22 mouse cellular contexts compared by ENCODE assay signal in the genomic region with DNA sequence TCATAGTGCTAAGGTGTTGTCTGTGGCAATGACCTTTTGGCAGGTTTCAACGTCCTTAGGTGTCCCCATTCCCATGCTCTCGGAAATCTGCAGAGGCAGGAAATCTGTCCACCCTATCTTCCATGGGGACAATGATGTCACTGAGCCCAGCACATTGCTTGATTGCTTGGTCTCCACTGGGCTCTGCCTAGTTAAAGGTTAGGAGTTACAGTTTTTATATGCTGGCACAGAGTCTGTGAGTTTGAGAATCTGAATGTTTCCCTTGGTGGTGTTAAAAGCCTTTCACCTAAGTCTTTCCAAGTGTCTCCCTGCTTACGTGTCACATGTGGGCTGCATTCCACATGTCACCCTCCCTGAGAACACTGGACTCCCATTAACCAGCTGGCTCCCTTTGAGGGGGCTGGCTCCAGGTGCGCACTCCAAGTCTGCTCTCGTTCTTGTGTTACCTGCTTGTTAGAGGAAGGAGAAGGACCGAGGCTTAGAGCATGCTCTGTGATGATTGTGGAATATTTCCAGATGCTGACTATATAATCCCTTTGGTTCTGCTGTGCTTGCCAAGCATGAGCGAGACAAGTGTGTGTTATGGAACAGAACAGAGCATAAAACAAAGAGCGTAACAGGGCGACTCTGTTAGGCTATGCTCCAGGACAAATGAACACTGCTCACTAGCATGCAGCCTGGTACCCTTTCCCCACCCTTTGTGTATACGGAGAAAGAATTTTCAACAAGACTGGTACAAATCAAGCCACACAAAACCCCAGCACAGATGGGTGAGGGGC.
DNase-seq lines count a peak whose midpoint lies in the region; ATAC-seq and TF ChIP-seq lines count a peak whose summit lies in the region.
"Had no signal": no experiment of that assay in that cellular context is flagged by ENCODE, and none has a peak within 500 bp of the region (broad histone marks: within the 10 kb centered on the region; RNA-seq: fewer than 3 reads in every experiment).

No protein-coding gene starts in this region.

- H3K27me3 ChIP-seq in hindbrain, embryonic 14.5 days (ENCODE audit: control insufficient read depth, insufficient read depth, low read length) = no peaks in the 10 kb centered on the region
- no peaks in the 10 kb centered on the region for H3K27me3 ChIP-seq in hindbrain, embryonic 13.5 days
- H3K27me3 ChIP-seq in limb, embryonic 13.5 days = no peaks in the 10 kb centered on the region
- no peaks in the 10 kb centered on the region for H3K27me3 ChIP-seq in limb, embryonic 10.5 days (ENCODE audit: low read depth, poor library complexity, severe bottlenecking)
- H3K27me3 ChIP-seq in embryonic facial prominence, embryonic 15.5 days = peaks cover 3% of the 10 kb centered on the region; the same call in 1 of the 2 replicates
- H3K27me3 ChIP-seq: forebrain, embryonic 15.5 days; heart, embryonic 13.5 days; neural tube, embryonic 12.5 days had no signal

- H3K4me3 ChIP-seq in hindbrain, embryonic 14.5 days (replicated peaks; ENCODE audit: low read length) = no peak overlapping the region
- H3K4me3 ChIP-seq in hindbrain, embryonic 13.5 days = no peak overlapping the region
- H3K4me3 ChIP-seq in limb, embryonic 13.5 days = no peak overlapping the region
- no peak overlapping the region for H3K4me3 ChIP-seq in limb, embryonic 10.5 days
- no peak overlapping the region for H3K4me3 ChIP-seq in embryonic facial prominence, embryonic 15.5 days (replicated peaks)
- H3K4me3 ChIP-seq: forebrain, embryonic 15.5 days; heart, embryonic 13.5 days; left cerebral cortex, adult 2 months; neural tube, embryonic 12.5 days had no signal

- H3K4me1 ChIP-seq in hindbrain, embryonic 14.5 days (replicated peaks; ENCODE audit: control insufficient read depth, insufficient read depth, low read length) = no peaks in the 10 kb centered on the region
- peaks cover 3% of the 10 kb centered on the region; the same call in 1 of the 2 replicates for H3K4me1 ChIP-seq in hindbrain, embryonic 13.5 days (replicated peaks)
- peaks cover 20% of the 10 kb centered on the region for H3K4me1 ChIP-seq in limb, embryonic 13.5 days
- H3K4me1 ChIP-seq in limb, embryonic 10.5 days = no peaks in the 10 kb centered on the region
- H3K4me1 ChIP-seq in embryonic facial prominence, embryonic 15.5 days = peaks cover 11% of the 10 kb centered on the region
- H3K4me1 ChIP-seq: heart, embryonic 13.5 days; neural tube, embryonic 12.5 days had no signal

- no peak overlapping the region for H3K27ac ChIP-seq in hindbrain, embryonic 14.5 days
- H3K27ac ChIP-seq in hindbrain, embryonic 13.5 days = no peak overlapping the region
- no peak overlapping the region; the same call in 1 of the 2 replicates for H3K27ac ChIP-seq in limb, embryonic 13.5 days
- H3K27ac ChIP-seq in limb, embryonic 10.5 days = no peak overlapping the region
- H3K27ac ChIP-seq in embryonic facial prominence, embryonic 15.5 days (replicated peaks) = 0 out of 2 replicates have a peak overlapping the region, but pooled peaks have one; percentile 8
- H3K27ac ChIP-seq: forebrain, embryonic 15.5 days; heart, embryonic 13.5 days; left cerebral cortex, adult 2 months; neural tube, embryonic 12.5 days had no signal

- no peak for TF ChIP-seq POLR2A in brain, embryonic 14.5 days (IDR thresholded peaks at IDR 0.05; ENCODE audit: borderline replicate concordance, extremely low read depth, insufficient read depth, insufficient read length, poor library complexity, severe bottlenecking)

- H3K4me2 ChIP-seq in hindbrain, embryonic 14.5 days (replicated peaks) = no peak overlapping the region
- no peak overlapping the region for H3K4me2 ChIP-seq in hindbrain, embryonic 13.5 days
- H3K4me2 ChIP-seq in limb, embryonic 13.5 days (replicated peaks) = 0 out of 2 replicates have a peak overlapping the region, but pooled peaks have one; percentile 19
- no peak overlapping the region for H3K4me2 ChIP-seq in embryonic facial prominence, embryonic 15.5 days (replicated peaks)
- H3K4me2 ChIP-seq: forebrain, embryonic 15.5 days; heart, embryonic 13.5 days; neural tube, embryonic 12.5 days had no signal

- 79% methylated on average over 10 of the region's 10 CpGs for WGBS in hindbrain, embryonic 14.5 days
- WGBS in hindbrain, embryonic 13.5 days = 85% methylated on average over 10 of the region's 10 CpGs
- 44% methylated on average over 10 of the region's 10 CpGs for WGBS in limb, embryonic 13.5 days
- 91% methylated on average over 10 of the region's 10 CpGs for WGBS in limb, embryonic 10.5 days
- 49% methylated on average over 10 of the region's 10 CpGs for WGBS in embryonic facial prominence, embryonic 15.5 days

- no peaks in the 10 kb centered on the region for H3K9me3 ChIP-seq in hindbrain, embryonic 14.5 days (ENCODE audit: control insufficient read depth, low read length)
- no peaks in the 10 kb centered on the region for H3K9me3 ChIP-seq in hindbrain, embryonic 13.5 days
- H3K9me3 ChIP-seq in limb, embryonic 13.5 days = no peaks in the 10 kb centered on the region
- no peaks in the 10 kb centered on the region for H3K9me3 ChIP-seq in limb, embryonic 10.5 days (replicated peaks)
- no peaks in the 10 kb centered on the region for H3K9me3 ChIP-seq in embryonic facial prominence, embryonic 15.5 days (replicated peaks)
- H3K9me3 ChIP-seq: forebrain, embryonic 15.5 days; heart, embryonic 13.5 days; neural tube, embryonic 12.5 days had no signal

- no peak for ATAC-seq in hindbrain, embryonic 14.5 days (ENCODE audit: low FRiP score)
- no peak for ATAC-seq in hindbrain, embryonic 13.5 days (ENCODE audit: low FRiP score)
- peak; percentile 80 for ATAC-seq in limb, embryonic 13.5 days (ENCODE audit: low FRiP score, low read depth)
- 0 out of 2 replicates have a peak, but pooled peaks have one; percentile 60 for ATAC-seq in embryonic facial prominence, embryonic 15.5 days (ENCODE audit: insufficient number of reproducible peaks, low FRiP score, low TSS enrichment, low read depth)
- ATAC-seq: forebrain, embryonic 15.5 days; hindbrain, embryonic 16.5 days; intestine, postnatal 0 days; liver, postnatal 0 days had no signal

- DNase-seq in hindbrain, embryonic 14.5 days (ENCODE audit: low spot score) = peak; percentile 26
- DNase-seq in limb, embryonic 10.5 days (ENCODE audit: low spot score) = no peak
- DNase-seq in brain, embryonic 14.5 days (ENCODE audit: low read depth) = peak; percentile 20
- no peak for DNase-seq in lung, postnatal 14 days
- DNase-seq: adrenal gland, adult 2 months; cerebellum, adult 11 months; embryo, embryonic 11 days; gastrocnemius, postnatal 14 days; heart, adult 18-20 months; liver, postnatal 0 days; lung, postnatal 10 days; thymus, adult 18-20 months; thymus, postnatal 4 days had no signal

- H3K36me3 ChIP-seq in hindbrain, embryonic 14.5 days (replicated peaks; ENCODE audit: control insufficient read depth, insufficient read depth) = no peaks in the 10 kb centered on the region
- H3K36me3 ChIP-seq in hindbrain, embryonic 13.5 days = no peaks in the 10 kb centered on the region
- no peaks in the 10 kb centered on the region for H3K36me3 ChIP-seq in limb, embryonic 13.5 days
- H3K36me3 ChIP-seq in limb, embryonic 10.5 days = no peaks in the 10 kb centered on the region
- H3K36me3 ChIP-seq in embryonic facial prominence, embryonic 15.5 days = no peaks in the 10 kb centered on the region
- H3K36me3 ChIP-seq: forebrain, embryonic 15.5 days; heart, embryonic 13.5 days; neural tube, embryonic 12.5 days had no signal

- H3K9ac ChIP-seq in hindbrain, embryonic 14.5 days = no peak overlapping the region
- H3K9ac ChIP-seq in hindbrain, embryonic 13.5 days = no peak overlapping the region
- no peak overlapping the region for H3K9ac ChIP-seq in limb, embryonic 13.5 days
- H3K9ac ChIP-seq in embryonic facial prominence, embryonic 15.5 days = no peak overlapping the region
- H3K9ac ChIP-seq: forebrain, embryonic 15.5 days; heart, embryonic 13.5 days; liver, postnatal 0 days; neural tube, embryonic 12.5 days had no signal

- no peak for TF ChIP-seq CTCF in brain, embryonic 14.5 days (IDR thresholded peaks at IDR 0.05; ENCODE audit: borderline replicate concordance, extremely low read depth, insufficient read depth, insufficient read length)

Comparison
In these comparisons a context has a peak if more than half of its experiments do, and no peak if none do; other contexts are left out.
1. ATAC-seq: peak in limb, embryonic 13.5 days (single experiment) and embryonic facial prominence, embryonic 15.5 days (single experiment); none in hindbrain, embryonic 14.5 days (single experiment) and hindbrain, embryonic 13.5 days (single experiment).
2. DNase-seq: peak in hindbrain, embryonic 14.5 days (single experiment) and brain, embryonic 14.5 days (single experiment); none in limb, embryonic 10.5 days (single experiment) and lung, postnatal 14 days (single experiment).